In genomic region chr7:81615031-81615430, GRCm38 (mm10) we compare ENCODE assay signal across 28 mouse cellular contexts. TPM values are rescaled to one million over a fixed set of nuclear protein-coding genes. Genes with fewer than 3 reads are reported as not detected.
"Had no signal": no experiment of that assay in that cellular context is flagged by ENCODE, and none has a peak within 500 bp of the region (broad histone marks: within the 10 kb centered on the region; RNA-seq: fewer than 3 reads in every experiment).

No protein-coding gene starts in this region.

- H3K27ac ChIP-seq: heart, adult 2 months; heart, embryonic 13.5 days; heart, embryonic 15.5 days; hindbrain, embryonic 12.5 days; hindbrain, embryonic 14.5 days; intestine, embryonic 15.5 days; layer of hippocampus, adult 2 months; left cerebral cortex, adult 2 months; limb, embryonic 10.5 days; limb, embryonic 12.5 days; liver, embryonic 13.5 days; liver, embryonic 15.5 days had no signal

- H3K9me3 ChIP-seq: heart, embryonic 13.5 days; heart, embryonic 15.5 days; hindbrain, embryonic 12.5 days; intestine, embryonic 15.5 days; limb, embryonic 10.5 days; limb, embryonic 12.5 days; liver, embryonic 13.5 days; liver, embryonic 15.5 days had no signal

- H3K4me2 ChIP-seq: heart, embryonic 11.5 days; heart, embryonic 13.5 days; heart, embryonic 15.5 days; hindbrain, embryonic 12.5 days; hindbrain, embryonic 14.5 days; intestine, embryonic 15.5 days; limb, embryonic 12.5 days; liver, embryonic 11.5 days; liver, embryonic 13.5 days; liver, embryonic 15.5 days had no signal

- H3K36me3 ChIP-seq: heart, embryonic 15.5 days; intestine, embryonic 15.5 days; liver, embryonic 13.5 days; liver, embryonic 15.5 days had no signal

- H3K9ac ChIP-seq: heart, embryonic 13.5 days; heart, embryonic 15.5 days; hindbrain, embryonic 12.5 days; hindbrain, embryonic 14.5 days; intestine, embryonic 15.5 days; limb, embryonic 12.5 days; liver, embryonic 13.5 days; liver, embryonic 15.5 days had no signal

- ATAC-seq: hindbrain, embryonic 16.5 days; inflammation-experienced regulatory T-cells, adult 6 months; intestine, embryonic 15.5 days; intestine, postnatal 0 days had no signal

- H3K4me1 ChIP-seq: intestine, embryonic 15.5 days; limb, embryonic 10.5 days; limb, embryonic 12.5 days had no signal

- DNase-seq: gastrocnemius, postnatal 14 days; gastrocnemius, postnatal 36 days; heart, adult 11 months; heart, adult 2 months; heart, postnatal 4 days; kidney, adult 18-20 months; kidney, adult 8-10 months; kidney, postnatal 10 days; kidney, postnatal 25 days; kidney, postnatal 4 days; liver; liver, embryonic 13.5 days had no signal

- H3K4me3 ChIP-seq: heart, adult 2 months; heart, embryonic 13.5 days; heart, embryonic 15.5 days; hindbrain, embryonic 12.5 days; intestine, embryonic 15.5 days; layer of hippocampus, adult 2 months; left cerebral cortex, adult 2 months; limb, embryonic 10.5 days; limb, embryonic 12.5 days; liver, embryonic 13.5 days; liver, embryonic 15.5 days had no signal

- H3K27me3 ChIP-seq: heart, embryonic 13.5 days; heart, embryonic 15.5 days; hindbrain, embryonic 12.5 days; intestine, embryonic 15.5 days; limb, embryonic 12.5 days; liver, embryonic 13.5 days; liver, embryonic 15.5 days had no signal

RNA-seq across cellular contexts. Expression of gene Fsd2, which starts 48.3 kb away (rescaled TPM):
- polyA plus RNA-seq: kidney, embryonic 14.5 days had no signal
